Mouse (Mus musculus): ENCODE results near the gene Setd3.

Setd3 gene

GRCm38 (mm10) chr12:108069504-108069903, 109.6 kb downstream of the Setd3 start:
- DNase-seq, result no peak

GRCm38 (mm10) chr12:108067811-108068375, 111.2 kb downstream of the Setd3 start:
- no peak for DNase-seq

GRCm38 (mm10) chr12:108067231-108067630, 111.9 kb downstream of the Setd3 start:
- DNase-seq, result no peak

- DNase-seq, result no peak
Observed at GRCm38 (mm10) chr12:108064396-108064998, 114.6 kb downstream of the Setd3 start.

GRCm38 (mm10) chr12:108063986-108064385, 115.1 kb downstream of the Setd3 start:
- DNase-seq, result no peak

- DNase-seq, result no peak
Observed at GRCm38 (mm10) chr12:108062137-108062536, 117.0 kb downstream of the Setd3 start.

GRCm38 (mm10) chr12:108061661-108062060, 117.5 kb downstream of the Setd3 start:
- no peak for DNase-seq

Data from kidney, adult 18-20 months (tissue).